Comparison of ENCODE assay signal across 21 mouse cellular contexts in genomic region chr7:132270364-132270763, GRCm38 (mm10). TPM values are rescaled to one million over a fixed set of nuclear protein-coding genes. Genes with fewer than 3 reads are reported as not detected.
A peak's percentile ranks its signal among the peaks of the same experiment; 100 is the strongest.
DNase-seq lines count a peak whose midpoint lies in the region; ATAC-seq and TF ChIP-seq lines count a peak whose summit lies in the region.
"Had no signal": no experiment of that assay in that cellular context is flagged by ENCODE, and none has a peak within 500 bp of the region (broad histone marks: within the 10 kb centered on the region; RNA-seq: fewer than 3 reads in every experiment).

No protein-coding gene starts in this region.

- H3K4me2 ChIP-seq in lung, embryonic 14.5 days, result no peak overlapping the region
- H3K4me2 ChIP-seq in lung, postnatal 0 days (replicated peaks; ENCODE audit: low read depth, low read length), result no peak overlapping the region
- no peak overlapping the region for H3K4me2 ChIP-seq in kidney, embryonic 14.5 days (replicated peaks; ENCODE audit: low read depth, low read length)
- H3K4me2 ChIP-seq: forebrain, embryonic 13.5 days; heart, embryonic 11.5 days; hindbrain, embryonic 13.5 days had no signal

- peak; percentile 73 for DNase-seq in lung, embryonic 14.5 days
- DNase-seq in lung, postnatal 36 days, result no peak
- DNase-seq in lung, postnatal 0 days (ENCODE audit: low spot score), result peak; percentile 76
- DNase-seq in lung, postnatal 25 days (ENCODE audit: low spot score), result no peak
- peak; percentile 29 to 82 for DNase-seq in lung, postnatal 4 days
- DNase-seq in frontal cortex, postnatal 25 days (ENCODE audit: low spot score in 2 of 2), result no peak
- DNase-seq: adrenal gland, adult 2 months; adrenal gland, postnatal 14 days; cerebellum, adult 11 months; cerebellum, adult 9-10 months; gastrocnemius, adult 2 months; gastrocnemius, postnatal 14 days; heart, adult 11 months had no signal

- WGBS in lung, embryonic 14.5 days, result 60% methylated on average over 8 of the region's 8 CpGs
- 54% methylated on average over 8 of the region's 8 CpGs for WGBS in lung, postnatal 0 days
- 85% methylated on average over 8 of the region's 8 CpGs for WGBS in kidney, embryonic 14.5 days

- H3K27ac ChIP-seq in lung, embryonic 14.5 days (ENCODE audit: low read depth), result no peak overlapping the region
- H3K27ac ChIP-seq in lung, postnatal 0 days (ENCODE audit: low read length), result peak overlapping the region; percentile 51
- H3K27ac ChIP-seq in kidney, embryonic 14.5 days (ENCODE audit: low read depth, low read length), result no peak overlapping the region
- H3K27ac ChIP-seq: forebrain, embryonic 10.5 days; forebrain, embryonic 13.5 days; gastrocnemius, adult 2 months; hindbrain, embryonic 13.5 days had no signal

- no peaks in the 10 kb centered on the region for H3K27me3 ChIP-seq in lung, embryonic 14.5 days (ENCODE audit: insufficient read depth, low read length)
- H3K27me3 ChIP-seq in lung, postnatal 0 days (replicated peaks; ENCODE audit: insufficient read depth, low read length), result no peaks in the 10 kb centered on the region
- no peaks in the 10 kb centered on the region for H3K27me3 ChIP-seq in kidney, embryonic 14.5 days (ENCODE audit: control insufficient read depth, insufficient read depth, low read length)
- H3K27me3 ChIP-seq: forebrain, embryonic 13.5 days; hindbrain, embryonic 13.5 days had no signal

- TF ChIP-seq EP300 in lung, postnatal 0 days (IDR thresholded peaks at IDR 0.05), result no peak

- ATAC-seq in lung, embryonic 14.5 days (ENCODE audit: insufficient read depth), result peak; percentile 58; the same call in 1 of the 2 replicates
- ATAC-seq in lung, postnatal 0 days, result peak; percentile 81
- ATAC-seq in kidney, embryonic 14.5 days (ENCODE audit: low FRiP score, low TSS enrichment), result no peak
- ATAC-seq: CD4-positive, CD25-positive, alpha-beta regulatory T cell, adult 4 months; forebrain, embryonic 13.5 days; forebrain, embryonic 16.5 days; hindbrain, embryonic 16.5 days had no signal

- H3K36me3 ChIP-seq in lung, embryonic 14.5 days (ENCODE audit: insufficient read depth), result peaks cover 18% of the 10 kb centered on the region; the same call in 1 of the 2 replicates
- H3K36me3 ChIP-seq in lung, postnatal 0 days (ENCODE audit: insufficient read depth, low read length), result no peaks in the 10 kb centered on the region; the same call in 1 of the 2 replicates
- peaks cover 33% of the 10 kb centered on the region; the same call in 1 of the 2 replicates for H3K36me3 ChIP-seq in kidney, embryonic 14.5 days (ENCODE audit: control insufficient read depth, insufficient read depth, low read length)

- H3K9ac ChIP-seq in lung, embryonic 14.5 days, result no peak overlapping the region
- H3K9ac ChIP-seq in lung, postnatal 0 days (replicated peaks; ENCODE audit: low read depth), result no peak overlapping the region
- H3K9ac ChIP-seq in kidney, embryonic 14.5 days (ENCODE audit: low read depth, low read length), result no peak overlapping the region
- H3K9ac ChIP-seq: forebrain, embryonic 13.5 days; hindbrain, embryonic 13.5 days had no signal

- no peaks in the 10 kb centered on the region; the same call in 1 of the 2 replicates for H3K4me1 ChIP-seq in lung, embryonic 14.5 days (ENCODE audit: insufficient read depth)
- no peaks in the 10 kb centered on the region; the same call in 1 of the 2 replicates for H3K4me1 ChIP-seq in lung, postnatal 0 days (ENCODE audit: insufficient read depth, low read depth, low read length)
- H3K4me1 ChIP-seq in kidney, embryonic 14.5 days (ENCODE audit: control insufficient read depth, insufficient read depth, low read length), result no peaks in the 10 kb centered on the region

- no peak for TF ChIP-seq CTCF in lung, embryonic 14.5 days (IDR thresholded peaks at IDR 0.05; ENCODE audit: low read depth)
- TF ChIP-seq CTCF in lung, postnatal 0 days (IDR thresholded peaks at IDR 0.05), result no peak

- H3K4me3 ChIP-seq in lung, embryonic 14.5 days (ENCODE audit: low read depth, low read length), result no peak overlapping the region
- H3K4me3 ChIP-seq in lung, postnatal 0 days (ENCODE audit: low read depth, low read length), result no peak overlapping the region
- H3K4me3 ChIP-seq in kidney, embryonic 14.5 days (ENCODE audit: low read length), result no peak overlapping the region
- H3K4me3 ChIP-seq: forebrain, embryonic 10.5 days; forebrain, embryonic 13.5 days; gastrocnemius, adult 2 months; hindbrain, embryonic 13.5 days had no signal

- no peaks in the 10 kb centered on the region for H3K9me3 ChIP-seq in lung, embryonic 14.5 days (ENCODE audit: low read depth, low read length)
- no peaks in the 10 kb centered on the region for H3K9me3 ChIP-seq in lung, postnatal 0 days (ENCODE audit: low read length)
- H3K9me3 ChIP-seq in kidney, embryonic 14.5 days (ENCODE audit: control insufficient read depth, low read length), result no peaks in the 10 kb centered on the region
- H3K9me3 ChIP-seq: hindbrain, embryonic 13.5 days had no signal

RNA-seq across cellular contexts. Expression of gene Chst15, which starts 46.7 kb away (rescaled TPM):
- 17.1 and 18.3 TPM in 2 replicates for polyA plus RNA-seq in lung, embryonic 14.5 days (2014; fragmentation: Nextera tagmentation; extraction: Ambion mirVana)
- 13.1 and 14.1 TPM in 2 replicates for polyA plus RNA-seq in lung, postnatal 0 days (2015; fragmentation: Nextera tagmentation; extraction: Ambion mirVana)
- 10.0 and 18.8 TPM in 2 replicates for polyA plus RNA-seq in kidney, embryonic 14.5 days (2014; fragmentation: Nextera tagmentation; extraction: Ambion mirVana)

Comparison
In these comparisons a context has a peak if more than half of its experiments do, and no peak if none do; other contexts are left out.
1. DNase-seq: peak in lung, embryonic 14.5 days (single experiment), lung, postnatal 0 days (single experiment) and lung, postnatal 4 days (2 of 2); none in lung, postnatal 36 days (single experiment), lung, postnatal 25 days (single experiment) and frontal cortex, postnatal 25 days (0 of 2).